Mouse (Mus musculus): ENCODE data around the gene Whrn. TPM values are rescaled to one million over a fixed set of nuclear protein-coding genes. Genes with fewer than 3 reads are reported as not detected.

The Whrn gene
- total RNA-seq, 2 experiments from 2014 or later = 41.4 to 59.6 TPM

DNA sequence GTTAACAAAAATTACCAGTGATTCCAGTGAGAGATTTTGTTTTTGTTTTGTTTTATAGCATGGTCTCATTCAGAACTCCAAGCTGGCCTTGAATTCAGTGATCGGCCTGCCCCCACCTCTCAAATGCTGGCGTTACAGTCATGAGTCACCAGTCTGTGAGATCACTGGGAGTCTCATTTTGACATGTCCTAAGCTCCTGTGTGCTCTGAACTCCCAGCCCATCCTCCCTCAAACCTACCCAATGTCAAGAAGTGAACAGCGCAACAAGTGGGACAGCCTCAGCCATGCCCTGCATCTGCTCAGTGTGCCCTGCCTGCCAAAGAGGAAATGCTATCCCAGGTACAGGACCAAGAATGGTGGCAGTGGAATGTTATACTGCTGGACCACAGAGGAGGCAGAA is 110.5 kb downstream of the Whrn start:
- DNase-seq (ENCODE audit: low spot score in 2 of 2) = no peak

DNA sequence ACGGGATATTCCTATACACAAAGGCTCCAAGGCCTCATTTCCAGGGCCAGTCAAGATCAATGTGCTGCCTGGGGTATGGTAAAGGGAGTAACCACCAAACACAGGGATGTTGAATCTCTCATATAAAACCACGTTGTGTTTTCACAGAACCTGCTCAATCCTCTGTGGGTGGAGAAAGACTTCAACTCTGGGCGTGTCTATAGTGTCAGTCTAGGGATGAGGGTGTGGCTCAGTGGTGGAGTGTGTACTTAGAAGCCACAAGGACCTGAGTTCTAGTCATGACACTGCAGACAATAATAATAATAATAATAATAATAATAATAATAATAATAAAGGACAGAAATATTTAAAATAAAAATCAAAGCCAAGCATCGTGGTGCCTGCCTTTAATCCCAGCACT is 111.5 kb downstream of the Whrn start:
- DNase-seq (ENCODE audit: low spot score in 2 of 2) = no peak

DNA sequence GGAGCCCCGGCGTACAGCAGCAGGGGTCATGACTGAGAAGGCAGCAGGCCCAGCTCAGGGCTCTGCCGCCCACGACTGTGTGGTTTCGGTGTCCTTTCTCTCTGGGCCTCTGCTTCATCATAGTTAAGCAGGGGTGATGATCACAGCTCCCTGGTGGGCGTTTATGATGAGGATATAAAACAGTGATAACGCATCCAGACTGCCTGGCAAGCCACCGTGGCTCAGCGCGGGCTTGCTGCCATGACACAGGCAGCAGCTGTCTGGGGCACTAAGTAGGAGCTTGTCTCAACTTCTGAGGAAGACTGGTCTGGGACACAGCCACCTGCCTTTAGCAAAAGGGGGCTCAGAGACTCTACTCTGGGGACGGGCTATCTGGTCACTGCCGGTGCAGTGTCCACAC is 112.3 kb downstream of the Whrn start:
- no peak for DNase-seq (ENCODE audit: low spot score in 2 of 2)

DNA sequence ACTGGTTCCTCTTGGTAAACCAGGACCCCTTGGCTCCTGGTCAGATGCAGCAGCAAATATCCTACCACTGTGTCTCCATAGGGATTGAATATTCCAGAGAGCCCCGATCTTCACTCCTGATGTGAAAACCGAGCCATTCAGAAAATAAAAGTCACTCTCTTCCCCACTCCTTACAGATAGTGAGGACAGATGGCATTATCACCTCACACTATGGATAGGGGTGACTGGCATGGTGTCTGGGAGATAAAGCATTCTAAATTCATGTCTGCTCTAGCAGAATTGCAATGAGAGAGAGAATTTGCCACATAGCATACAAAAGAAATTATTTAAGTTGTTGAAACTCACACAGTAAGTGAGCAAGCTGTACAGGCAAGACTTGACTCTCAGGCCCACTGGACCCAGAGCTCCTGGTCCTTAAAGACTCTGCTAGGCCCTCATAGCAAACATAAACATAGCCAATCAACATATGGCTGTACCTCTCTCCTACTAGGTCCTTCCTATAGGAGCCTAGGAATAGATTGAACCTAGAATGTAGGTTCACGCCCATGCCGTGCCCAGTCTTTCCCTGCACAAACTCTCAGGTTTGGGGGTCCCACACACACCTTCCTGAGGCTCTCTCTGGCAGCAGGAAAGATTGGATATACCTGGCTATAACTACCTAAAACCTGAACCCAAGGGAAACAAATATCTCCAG is 113.0 kb downstream of the Whrn start:
- DNase-seq (ENCODE audit: low spot score in 2 of 2) = no peak

DNA sequence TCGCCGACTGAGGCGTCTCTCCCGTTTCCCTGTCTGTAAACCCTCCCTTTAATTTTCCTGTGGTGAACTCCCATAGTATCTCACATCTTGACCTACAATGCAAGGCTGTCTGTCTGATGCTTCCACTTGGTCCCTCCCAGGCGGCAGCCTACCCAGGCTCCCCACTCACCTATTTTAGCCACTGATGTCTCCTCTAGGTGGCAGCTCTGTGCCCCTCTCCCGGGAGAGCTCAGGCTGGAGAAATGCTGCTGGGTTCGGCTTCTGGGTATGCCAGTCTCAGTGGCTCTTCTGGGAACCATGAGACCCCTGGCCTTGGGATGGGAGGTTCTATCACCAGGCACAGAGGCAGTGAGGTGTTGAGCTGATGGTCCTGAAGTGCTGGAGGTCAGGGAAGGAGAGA is 118.3 kb downstream of the Whrn start:
- no peak for DNase-seq (ENCODE audit: low spot score in 2 of 2)

DNA sequence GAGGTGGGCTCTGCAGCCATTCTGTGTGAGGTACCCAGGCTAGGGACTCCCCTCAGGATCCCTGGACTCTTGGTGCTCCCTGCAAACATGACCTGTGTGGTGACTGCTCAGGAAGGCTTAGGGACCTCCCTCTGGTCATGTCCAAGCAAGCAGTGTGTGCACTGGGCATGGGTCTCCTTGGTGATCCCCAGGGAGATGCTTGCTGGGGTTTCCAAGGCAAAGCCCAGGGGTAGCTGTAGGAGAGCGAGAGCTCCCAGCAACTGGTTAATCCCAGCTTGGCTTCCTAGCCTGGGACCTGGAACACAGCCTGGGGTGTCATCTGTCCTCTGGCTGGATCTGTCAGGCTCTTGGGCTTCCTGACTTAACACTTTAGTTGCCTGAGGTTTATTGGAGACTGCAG is 120.4 kb downstream of the Whrn start:
- no peak for DNase-seq (ENCODE audit: low spot score in 2 of 2)

DNA sequence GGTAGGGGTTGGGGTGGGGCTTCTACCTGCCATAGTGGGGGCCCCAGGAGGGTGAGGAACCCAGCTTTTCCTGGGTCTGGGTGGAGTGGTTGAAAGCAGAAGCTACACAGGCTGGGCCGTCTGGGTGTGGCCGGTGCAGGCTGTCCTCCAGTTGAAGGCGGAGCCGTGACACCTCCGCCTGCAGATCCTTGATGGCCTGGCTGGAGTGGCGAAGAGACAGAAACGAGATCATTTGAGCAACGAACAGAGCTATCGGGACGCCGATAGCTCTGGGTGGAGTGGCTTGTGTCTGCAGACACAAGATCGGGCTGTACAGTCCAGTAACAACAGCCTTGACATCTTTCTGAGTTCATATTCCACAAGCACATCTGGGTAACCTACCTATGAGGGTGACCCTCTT is 121.5 kb downstream of the Whrn start:
- DNase-seq (ENCODE audit: low spot score in 2 of 2) = no peak

DNA sequence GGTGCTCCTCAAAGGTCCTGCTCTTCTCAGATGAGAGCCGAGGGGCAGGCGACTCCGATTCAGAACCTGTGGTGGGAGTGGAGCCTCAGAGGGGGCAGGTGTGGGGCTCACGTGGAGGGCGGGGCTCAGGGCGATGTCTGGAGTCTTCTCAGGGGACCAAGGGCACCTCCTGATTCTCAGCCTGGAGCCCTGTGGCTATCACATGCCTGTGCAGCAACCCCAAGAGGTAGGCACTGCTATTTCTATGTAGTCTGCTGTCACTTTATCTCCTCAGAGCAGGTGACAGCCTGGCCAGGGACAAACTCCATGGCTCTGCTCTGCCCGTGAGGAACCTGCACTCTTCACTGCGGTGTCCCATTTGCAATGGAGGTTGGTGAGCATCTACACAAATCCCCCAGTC is 122.4 kb downstream of the Whrn start:
- DNase-seq (ENCODE audit: low spot score in 2 of 2) = no peak

DNA sequence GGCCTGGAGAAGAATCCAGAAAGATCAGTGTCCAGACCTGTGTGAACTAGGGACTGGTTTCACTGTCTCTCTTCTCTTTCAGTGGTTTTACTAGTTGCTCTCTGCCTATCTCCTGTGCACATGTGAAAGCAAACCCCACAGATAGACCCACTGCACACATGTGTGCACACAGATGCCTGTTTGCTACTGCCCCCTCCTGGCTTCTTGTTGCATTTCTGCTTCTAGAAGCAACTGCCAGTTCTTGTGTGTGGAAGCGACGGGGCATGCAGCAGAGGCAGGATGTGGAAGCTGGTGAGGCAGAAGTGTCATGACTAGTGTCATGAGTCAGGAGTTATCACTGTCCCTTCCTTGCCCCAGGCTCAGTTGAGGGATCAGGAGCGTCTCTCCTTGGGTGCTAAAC is 123.9 kb downstream of the Whrn start:
- peak in 1 of 2 experiments; percentile 21 for DNase-seq (ENCODE audit: low spot score in 2 of 2)

DNA sequence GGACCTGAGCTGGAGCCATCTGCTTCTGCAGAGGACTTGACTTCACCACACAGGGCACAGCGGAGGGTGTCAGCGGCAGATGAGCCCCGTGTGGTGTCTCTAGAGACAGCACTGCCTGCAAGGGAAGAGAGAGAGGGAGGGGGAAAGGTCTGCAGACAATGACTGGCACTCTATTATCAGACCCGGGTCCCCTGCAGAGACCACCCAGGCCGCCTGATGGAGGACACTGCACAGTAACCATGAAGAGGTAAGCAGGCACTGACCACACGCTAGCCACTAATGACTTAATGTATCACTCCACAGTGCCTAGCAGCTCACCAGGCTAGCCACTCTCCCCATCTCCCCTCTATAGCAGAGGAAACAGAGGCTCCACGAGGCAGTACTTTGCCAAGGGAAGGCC is 124.9 kb downstream of the Whrn start:
- no peak for DNase-seq (ENCODE audit: low spot score in 2 of 2)

DNA sequence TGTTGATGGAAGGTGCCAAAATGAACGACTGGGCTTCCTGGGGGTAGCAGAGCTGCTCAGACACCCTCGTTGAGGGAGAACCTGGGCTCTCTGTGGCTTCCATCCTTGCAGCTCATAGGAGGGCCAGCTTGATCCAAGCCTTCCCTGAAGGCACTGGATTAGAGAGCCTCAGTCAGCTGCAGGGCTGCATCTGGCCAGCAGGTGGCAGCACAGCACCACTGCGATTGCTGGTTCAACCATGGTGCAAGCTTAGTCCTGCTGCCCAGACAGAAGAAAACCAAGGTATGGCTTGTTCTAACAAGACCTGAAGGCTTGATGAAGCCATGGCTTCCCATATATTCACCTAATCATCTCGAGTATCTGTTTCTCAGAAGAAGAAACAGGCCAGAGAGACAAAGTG is 127.2 kb downstream of the Whrn start:
- peak; percentile 94 for DNase-seq (ENCODE audit: low spot score in 2 of 2)

Other genes starting within 250 kb of the Whrn start
- gene Orm1, start 151.4 kb downstream of the Whrn start, total RNA-seq (2021) = 100 to 1,000 TPM in 1 of 2 experiments, 10 to 100 TPM in 1; 44.2 to 127 TPM
- 10 to 100 TPM; 12.2 to 13.7 TPM for gene Orm3, start 139.8 kb downstream of the Whrn start, total RNA-seq (2021)
- 10 to 100 TPM in 1 of 2 experiments, 1 to 10 TPM in 1; 3.1 to 11.3 TPM for gene Orm2, start 133.5 kb downstream of the Whrn start, total RNA-seq (2021)
- gene Akna, start 92.6 kb downstream of the Whrn start, total RNA-seq (2021) = 1 to 10 TPM; 4.0 to 6.9 TPM
- 100 to 1,000 TPM; 182 to 188 TPM for gene Atp6v1g1, start 48.8 kb upstream of the Whrn start, total RNA-seq (2021)
- 10 to 100 TPM in 1 of 2 experiments, 1 to 10 TPM in 1; 8.9 to 14.8 TPM for gene Tmem268, start 62.8 kb upstream of the Whrn start, total RNA-seq (2021)
- not detected for gene Gm11213, start 109.3 kb upstream of the Whrn start, total RNA-seq (2021)
- gene Tex48, start 126.4 kb upstream of the Whrn start, total RNA-seq (2021) = not detected
- gene Gm11214, start 167.4 kb upstream of the Whrn start, total RNA-seq (2021) = not detected
- gene Tnfsf15, start 249.1 kb upstream of the Whrn start, total RNA-seq (2021) = under 1 TPM; 0.33 to 0.48 TPM

All from adrenal gland, adult 18-20 months (tissue).